Mouse (Mus musculus): ENCODE data around the gene Hmcn2.

- TF ChIP-seq CTCF (IDR thresholded peaks at IDR 0.05; ENCODE audit: extremely low read depth, insufficient read length, insufficient replicate concordance, low read depth, low read length), result no peak
- TF ChIP-seq POLR2A (IDR thresholded peaks at IDR 0.05; ENCODE audit: low read depth, low read length), result no peak
Measured at GRCm38 (mm10) chr2:31453011-31453410, 138.8 kb downstream of the Hmcn2 start.
